Comparison of ENCODE assay signal across 8 mouse cellular contexts in the genomic region with DNA sequence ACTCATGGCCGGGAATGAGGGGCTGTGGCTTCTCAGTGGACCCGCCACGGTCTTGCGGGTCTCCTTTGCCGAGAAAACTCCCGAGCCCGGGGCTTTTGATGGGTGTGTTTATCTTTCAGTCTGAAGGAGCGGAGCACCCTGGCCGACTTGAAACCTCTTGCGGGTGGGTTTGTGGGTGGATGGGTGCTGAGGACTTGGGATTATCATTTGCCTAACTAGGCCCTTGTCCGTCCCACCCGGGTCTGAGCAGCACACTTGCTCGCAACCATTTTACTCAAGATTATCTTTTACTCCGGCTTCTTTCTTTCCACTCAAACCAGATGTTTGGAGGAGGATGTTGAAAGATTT. TPM values are rescaled to one million over a fixed set of nuclear protein-coding genes. Genes with fewer than 3 reads are reported as not detected.
DNase-seq lines count a peak whose midpoint lies in the region; TF ChIP-seq lines count a peak whose summit lies in the region.

No protein-coding gene starts in this region.

- H3K27me3 ChIP-seq in testis, adult 2 months (ENCODE audit: control insufficient read depth, insufficient read depth, low read length), result no peaks in the 10 kb centered on the region

- peak; percentile 66 for DNase-seq in embryo, embryonic 10.5 days (ENCODE audit: low spot score)
- no peak for DNase-seq in embryo, embryonic 10 days (ENCODE audit: low spot score)
- DNase-seq in testis, postnatal 14 days (ENCODE audit: low spot score), result no peak
- peak; percentile 61 for DNase-seq in liver
- DNase-seq in testis, postnatal 10 days (ENCODE audit: low spot score), result peak; percentile 58
- DNase-seq in left cerebral cortex, adult 8-10 months (ENCODE audit: low spot score in 2 of 2), result no peak
- DNase-seq in adrenal gland, postnatal 4 days (ENCODE audit: low spot score in 2 of 2), result no peak

- H3K4me3 ChIP-seq in testis, adult 2 months (ENCODE audit: control insufficient read depth, low read depth, low read length), result peak overlapping the region; percentile 93

- H3K27ac ChIP-seq in testis, adult 2 months (ENCODE audit: control insufficient read depth, insufficient read depth, low read depth, low read length), result peak overlapping the region; percentile 64

- TF ChIP-seq POLR2A in testis, adult 2 months (IDR thresholded peaks at IDR 0.05; ENCODE audit: control insufficient read depth, low read depth, low read length), result no peak

- no peak for TF ChIP-seq CTCF in testis, adult 2 months (IDR thresholded peaks at IDR 0.05; ENCODE audit: control insufficient read depth, insufficient read depth, insufficient replicate concordance, low read depth, low read length)

- peaks cover 2% of the 10 kb centered on the region for H3K4me1 ChIP-seq in testis, adult 2 months (ENCODE audit: control insufficient read depth, insufficient read depth, low read length)

- H3K36me3 ChIP-seq in testis, adult 2 months (ENCODE audit: control insufficient read depth, insufficient read depth, low read length), result no peaks in the 10 kb centered on the region

RNA-seq across cellular contexts. Expression of gene Ick, which starts 4.5 kb away (rescaled TPM):
- 8.4 and 10.2 TPM in 2 replicates for polyA plus RNA-seq in testis, adult 2 months (2012; rRNA removed)
- 10 to 100 TPM; 15.2 to 18.3 (median 16.6) TPM for total RNA-seq in left cerebral cortex, adult 8-10 months (2022)
- 10 to 100 TPM; 35.6 to 36.1 TPM for total RNA-seq in adrenal gland, postnatal 4 days (2021)

RNA-seq across cellular contexts. Expression of gene Fbxo9, which starts 4.6 kb away (rescaled TPM):
- polyA plus RNA-seq in testis, adult 2 months (2012; rRNA removed), result 46.1 and 48.8 TPM in 2 replicates
- 100 to 1,000 TPM in 3 of 4 experiments, 10 to 100 TPM in 1; 99.4 to 119 (median 108) TPM for total RNA-seq in left cerebral cortex, adult 8-10 months (2022)
- total RNA-seq in adrenal gland, postnatal 4 days (2021), result 10 to 100 TPM; 64.9 to 66.5 TPM

Comparison
In these comparisons a context has a peak if more than half of its experiments do, and no peak if none do; other contexts are left out.
1. DNase-seq: peak in embryo, embryonic 10.5 days (single experiment), liver (single experiment) and testis, postnatal 10 days (single experiment); none in embryo, embryonic 10 days (single experiment), testis, postnatal 14 days (single experiment), left cerebral cortex, adult 8-10 months (0 of 2) and adrenal gland, postnatal 4 days (0 of 2).